Mouse (Mus musculus) urinary bladder, postnatal 4 days (tissue): ENCODE results near the gene Dnmt3a.

Experiments
- DNase-seq, 2 experiments: peaks; one replicate each; pipeline ENCODE4 v3.0.0; 2021 to 2022; ENCODE audit warnings: low spot score in 2 of 2

The Dnmt3a gene

GRCm38 (mm10) chr12:3805852-3806251, at the start of gene Dnmt3a:
Gene Dnmt3a (plus strand): TSS chr12:3806007.
- no peak for DNase-seq

GRCm38 (mm10) chr12:3756216-3756615, 49.6 kb upstream of the Dnmt3a start:
- no peak for DNase-seq

DNA sequence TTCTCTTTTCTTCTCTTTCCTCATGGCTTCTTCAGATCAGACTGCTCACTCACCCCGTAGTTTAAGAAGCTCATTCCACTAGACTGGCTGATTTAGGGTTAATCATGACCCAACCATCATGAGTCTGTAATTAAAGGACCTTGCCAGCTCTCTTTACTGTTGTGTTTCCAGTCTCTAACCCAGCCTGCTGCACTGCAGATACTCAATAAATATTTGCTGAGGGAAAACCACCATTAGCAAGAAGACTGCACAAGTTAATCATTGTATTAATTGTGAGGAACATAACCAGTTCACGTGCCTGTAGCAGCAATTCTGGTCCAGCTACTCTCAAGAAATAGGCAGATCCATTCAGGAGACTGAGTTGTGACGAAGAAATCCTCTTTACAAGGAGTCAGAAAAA, 47.7 kb upstream of the Dnmt3a start:
- no peak for DNase-seq

DNA sequence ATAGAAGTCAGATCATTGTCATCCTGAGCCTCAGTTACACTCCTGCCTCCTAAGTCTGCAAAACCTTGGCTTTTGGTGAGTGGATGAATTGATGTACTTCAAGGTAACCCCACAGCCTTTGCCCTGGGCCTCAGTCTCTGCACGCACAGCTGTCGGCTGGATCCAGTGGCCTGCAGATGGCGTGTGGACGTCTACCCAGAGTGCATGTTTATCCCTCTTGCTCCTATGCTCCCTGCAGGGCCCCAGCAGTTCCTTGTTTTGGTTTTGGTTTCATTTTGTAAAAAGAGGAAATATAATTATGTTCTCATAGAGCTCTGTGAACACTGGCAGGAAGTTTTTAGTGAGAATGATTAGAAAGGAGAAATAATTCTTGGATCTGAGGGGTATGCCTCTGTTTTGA, 46.4 kb upstream of the Dnmt3a start:
- DNase-seq: no peak

GRCm38 (mm10) chr12:3760876-3761590, 44.8 kb upstream of the Dnmt3a start:
- DNase-seq: no peak

- no peak for DNase-seq
Measured at GRCm38 (mm10) chr12:3761591-3762295, 44.1 kb upstream of the Dnmt3a start.

DNA sequence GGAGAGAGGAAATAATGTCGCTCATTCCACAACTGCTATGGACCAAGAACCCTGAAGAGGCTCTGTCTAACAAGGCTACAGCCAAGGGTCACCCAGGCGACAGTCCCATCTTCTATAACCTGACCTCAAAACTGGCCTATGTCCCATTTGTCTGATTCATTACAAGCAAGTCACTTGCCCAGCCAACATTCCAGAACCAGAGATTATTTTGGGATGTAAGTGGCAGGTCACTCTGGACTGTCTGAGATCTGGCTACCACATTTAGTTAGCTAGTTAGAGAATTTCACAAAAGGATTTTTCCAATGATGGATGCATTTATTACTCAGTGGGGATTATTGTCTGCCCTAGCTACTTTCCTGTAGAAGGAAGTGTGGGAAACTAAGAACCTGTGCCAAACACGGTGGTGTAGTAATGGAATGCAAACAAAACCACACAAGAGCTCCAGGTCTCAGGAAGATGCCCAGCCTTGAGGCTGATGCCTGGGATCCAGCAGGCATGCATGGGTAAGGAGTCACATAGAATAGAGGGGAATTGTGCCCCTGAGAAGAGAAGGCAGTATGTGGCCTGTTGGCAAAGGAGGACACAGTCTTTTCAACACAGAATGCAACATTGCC, 41.5 kb upstream of the Dnmt3a start:
- DNase-seq: no peak

- no peak for DNase-seq
Measured at GRCm38 (mm10) chr12:3767360-3767759, 38.4 kb upstream of the Dnmt3a start.

DNA sequence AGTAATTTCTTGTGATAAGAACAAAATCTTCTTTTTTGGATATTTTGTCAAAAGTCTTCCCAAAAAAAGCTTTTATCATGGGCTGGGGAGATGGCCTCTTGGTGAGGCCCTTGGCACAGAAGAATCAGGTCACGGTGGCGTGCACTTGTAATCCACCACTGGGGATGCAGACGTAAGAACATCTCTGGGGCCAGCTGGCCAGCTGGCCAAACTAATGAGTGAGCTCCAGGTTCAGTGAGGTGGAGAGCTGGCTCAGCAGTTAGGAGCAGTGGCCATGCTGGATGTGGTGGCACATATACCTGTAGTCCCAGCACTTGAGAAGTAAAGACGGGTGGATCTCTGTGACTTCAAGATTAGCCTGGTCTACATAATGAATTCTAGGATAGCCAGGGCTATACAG, 37.4 kb upstream of the Dnmt3a start:
- DNase-seq: no peak

GRCm38 (mm10) chr12:3770546-3770945, 35.3 kb upstream of the Dnmt3a start:
- DNase-seq: no peak

DNA sequence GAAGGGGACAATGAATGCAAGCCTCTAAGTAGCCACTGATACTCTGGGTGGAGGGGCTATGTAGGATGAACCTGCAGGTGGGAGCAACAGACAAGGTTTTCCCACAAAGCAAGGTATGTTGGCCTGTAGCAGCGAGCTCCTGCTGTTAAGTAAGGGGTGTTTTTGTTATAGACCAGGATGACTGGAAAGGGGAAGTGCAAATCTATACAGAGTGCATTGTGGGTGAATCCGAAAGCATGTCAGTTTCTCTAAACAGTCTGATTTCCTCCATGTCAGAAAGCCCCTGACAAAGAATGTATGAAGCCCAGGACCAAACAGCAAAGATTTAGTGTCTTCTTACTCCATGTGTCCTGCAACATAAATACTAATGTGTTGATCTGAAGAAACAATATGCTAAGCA, 34.7 kb upstream of the Dnmt3a start:
- DNase-seq: no peak

DNA sequence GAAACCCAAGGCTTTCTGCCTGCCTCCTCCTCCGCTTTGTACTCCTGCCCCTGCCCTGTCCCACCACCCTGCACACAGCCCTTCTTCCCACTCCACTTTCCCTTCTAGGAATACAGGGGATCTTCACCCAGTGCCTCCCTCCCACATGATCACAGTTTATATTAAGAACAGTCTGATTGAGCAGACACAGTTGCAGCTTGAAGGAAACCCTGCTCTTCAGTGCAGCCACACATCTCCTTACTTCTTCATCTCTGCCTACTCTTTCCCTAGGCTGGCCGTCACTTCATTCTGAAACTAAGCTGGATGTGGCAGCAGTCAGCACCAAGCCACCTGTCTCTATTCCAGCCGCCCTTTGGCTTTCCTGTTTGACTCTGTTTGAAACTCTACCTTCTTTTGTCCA, 32.2 kb upstream of the Dnmt3a start:
- DNase-seq: no peak

DNA sequence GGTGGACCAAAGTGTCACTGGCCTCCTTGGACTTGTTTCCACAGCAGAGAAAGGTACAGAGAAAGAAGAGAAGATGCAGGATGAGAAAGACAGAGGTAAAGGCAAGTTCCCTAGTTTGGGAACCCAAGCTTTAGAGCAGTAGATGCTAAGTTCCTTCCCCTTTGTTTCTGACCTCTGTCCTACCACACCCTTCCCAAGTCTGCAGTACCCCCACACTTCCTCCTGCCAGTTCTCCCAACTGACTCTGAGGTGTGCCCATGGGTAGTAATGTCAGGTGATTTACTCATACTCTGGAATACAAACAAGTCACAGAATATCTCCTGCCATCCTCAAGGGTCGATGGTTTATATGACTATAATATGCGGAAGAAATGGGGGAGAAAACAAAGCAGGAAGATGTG, 29.8 kb upstream of the Dnmt3a start:
- no peak for DNase-seq

GRCm38 (mm10) chr12:3777682-3778081, 28.1 kb upstream of the Dnmt3a start:
- DNase-seq: no peak

- DNase-seq: no peak
Measured at GRCm38 (mm10) chr12:3778286-3778685, 27.5 kb upstream of the Dnmt3a start.

DNA sequence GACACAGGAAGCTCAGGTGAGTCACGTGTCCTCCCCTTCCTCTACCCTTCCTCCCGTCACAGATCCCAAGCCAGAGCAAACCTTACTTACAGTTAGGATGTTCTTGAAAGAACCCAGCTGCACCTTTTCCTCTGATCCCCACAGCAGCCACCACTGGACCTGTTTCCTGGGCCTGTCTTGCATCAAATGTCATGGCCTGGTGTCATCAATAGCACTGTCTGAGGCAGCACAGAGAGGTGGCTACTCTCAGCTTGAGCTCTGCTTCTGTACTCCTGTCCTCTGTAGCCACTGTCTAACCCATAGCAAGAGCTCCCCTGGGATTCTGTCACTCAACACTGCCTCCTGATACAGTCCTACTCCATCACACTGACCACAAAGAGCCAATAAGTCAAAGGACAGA, 26.2 kb upstream of the Dnmt3a start:
- no peak for DNase-seq

- peak in 1 of 2 experiments; percentile 66 for DNase-seq
Measured at GRCm38 (mm10) chr12:3780405-3780891, 25.4 kb upstream of the Dnmt3a start.

DNA sequence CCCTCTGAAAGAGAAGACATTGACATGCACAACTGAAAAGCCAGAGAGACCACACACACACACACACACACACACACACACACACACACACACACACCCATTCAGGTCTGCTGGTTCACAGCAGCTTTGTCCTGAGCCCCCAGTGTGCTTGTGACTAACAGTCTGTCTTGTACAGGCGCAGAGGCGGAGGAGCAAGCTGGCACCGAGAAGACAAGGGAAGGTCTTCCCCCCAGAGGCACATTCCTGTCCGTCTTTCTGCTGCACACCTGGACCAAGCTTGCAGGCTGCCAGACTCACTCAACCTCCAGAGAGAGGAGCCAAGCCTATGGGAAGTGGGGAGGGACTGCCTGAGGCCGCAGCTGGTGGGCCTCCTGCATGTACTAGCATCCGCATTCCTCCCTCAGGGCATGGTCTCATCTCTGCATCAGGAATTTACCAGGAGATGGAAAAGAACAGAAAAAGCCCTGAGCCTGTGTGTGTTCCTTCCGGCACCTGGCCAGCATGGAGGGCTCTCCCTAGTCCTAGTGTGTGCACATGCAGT, 24.8 kb upstream of the Dnmt3a start:
- peak in 1 of 2 experiments; percentile 54 for DNase-seq

DNA sequence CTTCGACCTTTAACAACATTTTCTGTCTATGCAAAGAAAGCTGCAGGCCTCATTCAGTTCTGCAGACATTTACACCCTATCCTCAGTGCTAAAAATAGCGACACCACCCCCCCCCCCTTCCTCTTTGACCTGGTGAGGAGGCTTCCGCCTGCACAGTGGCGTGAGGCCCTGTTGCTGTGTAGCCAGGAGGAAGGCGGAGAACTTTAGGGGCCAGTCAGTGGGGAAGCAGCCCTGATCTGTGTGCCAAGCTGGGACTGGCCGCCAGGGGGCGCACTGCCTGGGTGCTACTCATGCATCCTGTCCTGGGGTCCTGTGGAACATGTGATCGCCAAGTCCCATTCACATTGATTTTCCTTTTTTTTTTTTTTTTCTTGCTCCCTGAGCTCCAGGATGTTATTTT, 24.3 kb upstream of the Dnmt3a start:
- peak; percentile 92 to 95 for DNase-seq

DNA sequence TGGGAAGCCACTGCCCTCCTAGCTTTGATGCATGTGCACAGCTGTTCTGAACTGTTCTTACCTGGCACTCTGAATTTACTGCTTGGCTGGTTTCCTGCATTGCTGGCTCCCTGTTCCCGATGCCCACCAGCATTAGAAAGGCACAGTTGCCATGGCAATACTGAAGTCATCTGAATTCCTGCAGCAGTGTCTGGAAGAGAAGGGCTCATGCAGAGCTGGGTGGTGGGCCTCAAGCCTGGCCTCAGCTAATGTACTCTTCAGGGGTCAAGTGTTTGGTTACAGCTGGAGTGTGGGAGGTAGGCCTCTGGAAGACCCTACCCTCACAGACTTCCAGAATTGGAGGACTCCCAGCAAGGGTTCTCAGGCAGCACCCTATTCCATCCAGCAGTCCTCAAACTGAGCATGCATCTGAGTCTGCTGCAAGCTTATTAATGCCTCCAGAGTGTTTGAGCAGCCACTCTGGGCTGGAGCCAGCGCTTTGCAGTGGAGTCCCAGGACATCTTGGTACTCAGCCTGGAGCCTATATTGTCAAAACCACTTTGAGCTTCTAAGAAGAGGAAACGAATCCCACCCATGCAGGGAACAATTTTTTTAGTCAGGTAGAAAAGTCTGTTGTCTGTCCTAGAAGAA, 22.5 kb upstream of the Dnmt3a start:
- DNase-seq: no peak

DNA sequence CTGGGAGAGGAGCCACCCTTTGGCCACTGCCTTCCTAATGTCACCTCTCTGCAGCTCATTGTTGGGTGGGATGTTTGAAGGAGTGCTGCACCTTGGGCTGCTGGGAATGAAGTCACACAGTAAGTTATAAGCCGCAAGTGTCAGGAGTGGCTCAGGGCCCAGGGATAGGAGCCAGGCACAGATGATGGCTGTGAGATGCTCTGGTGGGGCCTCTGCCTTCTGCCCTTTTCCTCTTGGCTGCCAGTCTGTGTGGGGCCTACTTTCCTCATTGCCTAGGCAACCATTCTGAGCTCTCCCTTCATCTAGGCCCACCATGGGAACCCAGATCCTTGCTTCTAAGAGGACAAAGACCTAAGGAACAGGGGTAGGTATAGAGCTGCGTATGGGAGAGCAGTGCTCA, 21.5 kb upstream of the Dnmt3a start:
- no peak for DNase-seq

DNA sequence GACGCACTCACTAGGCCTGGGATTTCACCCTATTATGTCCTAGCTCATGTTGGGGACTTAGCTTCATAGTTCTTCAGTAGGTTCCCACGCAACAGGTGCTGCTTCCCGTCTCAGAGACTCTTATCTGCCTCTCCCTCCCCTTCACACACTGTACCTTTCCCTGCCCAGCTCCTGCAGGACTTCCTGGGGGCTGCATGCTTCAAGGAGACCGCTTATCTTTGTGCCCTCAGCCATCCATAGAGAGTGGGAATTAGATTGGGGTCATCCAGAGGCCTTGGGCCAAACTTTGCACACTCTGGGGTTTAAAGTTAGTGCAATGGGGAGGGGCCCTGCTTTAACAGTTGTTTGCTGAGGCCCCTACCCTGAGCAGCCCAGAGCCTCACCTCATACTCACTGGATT, 21.1 kb upstream of the Dnmt3a start:
- no peak for DNase-seq
